Mouse (Mus musculus): ENCODE data around the gene Tjp3.

Gene Tjp3

DNA sequence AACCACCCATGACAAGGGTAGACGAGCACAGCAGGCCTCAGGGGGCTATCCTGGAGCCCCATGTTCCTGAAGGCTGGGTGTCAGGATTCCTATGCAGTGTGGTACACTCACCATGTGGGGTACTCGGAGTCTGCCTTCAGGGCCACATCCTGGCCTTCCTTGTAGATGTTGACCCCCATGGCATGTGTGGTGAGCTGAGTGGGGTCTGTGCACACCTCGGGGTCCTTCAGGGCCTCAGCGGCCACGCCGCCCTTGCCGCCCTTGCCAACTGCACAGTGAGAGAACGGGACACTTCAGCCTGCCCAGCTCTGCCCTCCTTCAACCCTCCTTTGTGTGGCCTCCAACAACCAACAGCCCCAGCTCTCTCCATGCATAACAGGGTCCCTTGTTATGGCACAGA, 25.8 kb downstream of the Tjp3 start:
- no peak for DNase-seq

DNA sequence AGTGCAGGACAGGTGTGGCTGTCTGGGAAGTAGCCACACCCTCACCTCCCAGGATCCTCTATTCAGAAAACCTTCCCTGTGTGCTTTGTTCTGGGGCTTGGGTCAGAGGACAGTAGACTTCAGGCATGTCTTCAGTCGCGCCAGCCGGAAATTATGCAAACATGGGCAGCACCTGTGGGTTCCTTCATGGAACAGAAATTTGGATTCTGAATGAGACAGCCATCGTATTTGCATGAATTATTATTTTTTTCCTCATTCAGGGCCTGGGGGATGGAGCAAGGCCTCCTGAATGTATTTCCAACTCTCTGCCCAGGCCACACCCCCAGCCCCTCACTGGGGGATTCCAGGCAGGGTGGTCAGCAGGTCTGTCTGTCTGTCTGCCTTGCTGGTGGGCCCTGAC, 30.4 kb downstream of the Tjp3 start:
- no peak for DNase-seq

DNA sequence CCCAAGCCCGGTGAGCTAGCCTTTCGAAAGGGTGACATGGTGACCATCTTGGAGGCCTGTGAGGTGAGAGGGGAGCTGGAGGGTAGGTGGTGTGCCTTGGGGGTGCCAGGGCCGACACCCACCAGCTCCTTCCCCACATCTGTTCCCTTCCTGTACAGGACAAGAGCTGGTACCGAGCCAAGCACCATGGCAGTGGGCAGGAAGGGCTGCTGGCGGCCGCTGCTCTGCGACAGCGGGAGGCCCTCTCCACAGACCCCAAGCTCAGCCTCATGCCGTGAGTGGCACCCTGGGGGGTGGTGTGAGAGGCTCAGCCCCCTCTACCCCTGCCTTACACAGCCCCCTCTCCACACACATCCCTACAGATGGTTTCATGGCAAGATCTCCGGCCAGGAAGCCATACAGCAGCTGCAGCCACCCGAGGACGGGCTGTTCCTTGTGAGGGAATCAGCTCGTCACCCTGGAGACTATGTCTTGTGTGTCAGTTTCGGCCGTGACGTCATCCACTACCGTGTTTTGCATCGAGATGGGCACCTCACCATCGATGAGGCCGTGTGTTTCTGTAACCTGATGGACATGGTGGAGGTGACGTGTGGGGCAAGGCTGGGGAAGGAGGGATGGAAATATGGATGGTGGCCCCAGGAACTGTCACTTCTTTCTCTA, 32.0 kb downstream of the Tjp3 start:
- no peak for DNase-seq

DNA sequence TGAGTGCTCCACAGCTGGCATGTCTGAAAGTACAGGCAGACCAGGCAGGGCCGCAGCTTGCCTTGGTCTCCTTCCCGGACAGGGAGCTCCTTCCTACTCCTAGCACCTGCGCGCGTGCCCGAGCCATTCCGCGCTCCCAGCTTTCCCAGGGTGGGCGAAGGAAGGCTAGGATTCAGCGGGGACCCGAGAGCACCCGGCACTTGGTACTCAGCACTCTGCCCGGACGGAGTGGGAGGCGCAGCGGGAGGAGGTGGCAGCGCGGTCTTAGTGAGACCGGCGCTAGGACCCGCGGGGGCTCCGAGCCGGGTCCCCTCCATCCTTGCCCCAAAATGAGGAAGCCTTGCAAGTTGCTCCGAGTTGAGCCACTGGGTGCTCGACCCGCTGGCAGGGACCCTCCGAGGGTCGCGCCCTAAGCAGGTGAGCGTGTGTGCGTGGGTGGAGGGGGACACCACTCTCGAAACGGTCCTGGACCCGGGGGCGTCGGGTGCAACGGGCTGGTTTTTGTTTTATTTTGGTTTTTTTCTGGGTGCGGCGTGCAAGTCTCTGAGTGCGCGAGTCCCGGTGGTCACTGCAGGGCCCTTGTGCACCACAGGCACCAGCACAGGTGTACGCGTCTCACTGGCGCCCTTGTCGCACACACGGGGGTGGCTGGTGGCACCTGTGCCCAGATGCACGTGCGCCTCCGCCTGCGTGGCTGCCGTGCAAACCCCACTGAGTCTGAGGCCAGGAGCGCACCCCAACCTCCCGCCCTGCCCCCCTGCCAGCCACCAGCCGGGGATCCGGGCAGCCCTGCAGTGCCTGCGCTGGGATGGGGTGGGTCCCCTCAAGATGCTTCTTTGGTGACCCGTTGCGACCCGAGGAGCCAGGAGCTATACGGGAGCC, 34.0 kb downstream of the Tjp3 start:
- no peak for DNase-seq

DNA sequence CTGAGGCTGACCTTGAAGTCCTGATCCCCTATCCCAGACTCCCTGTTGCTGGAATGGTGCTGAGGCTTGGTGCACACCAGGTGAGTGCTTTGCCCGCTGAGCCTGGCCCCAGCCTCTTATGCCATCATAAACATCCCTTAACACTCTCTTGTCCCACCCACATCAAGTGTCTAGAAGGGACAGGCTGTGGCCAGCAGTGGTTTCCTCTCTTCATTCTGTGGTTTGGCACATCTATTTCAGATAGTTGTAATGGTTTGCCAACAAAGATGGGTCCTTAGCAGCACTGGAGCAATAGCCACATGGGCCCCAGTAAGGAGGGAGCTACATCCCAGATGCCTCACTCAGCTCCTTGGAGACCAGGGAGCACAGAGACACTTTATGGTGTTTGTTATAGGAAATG, 36.5 kb downstream of the Tjp3 start:
- no peak for DNase-seq

DNA sequence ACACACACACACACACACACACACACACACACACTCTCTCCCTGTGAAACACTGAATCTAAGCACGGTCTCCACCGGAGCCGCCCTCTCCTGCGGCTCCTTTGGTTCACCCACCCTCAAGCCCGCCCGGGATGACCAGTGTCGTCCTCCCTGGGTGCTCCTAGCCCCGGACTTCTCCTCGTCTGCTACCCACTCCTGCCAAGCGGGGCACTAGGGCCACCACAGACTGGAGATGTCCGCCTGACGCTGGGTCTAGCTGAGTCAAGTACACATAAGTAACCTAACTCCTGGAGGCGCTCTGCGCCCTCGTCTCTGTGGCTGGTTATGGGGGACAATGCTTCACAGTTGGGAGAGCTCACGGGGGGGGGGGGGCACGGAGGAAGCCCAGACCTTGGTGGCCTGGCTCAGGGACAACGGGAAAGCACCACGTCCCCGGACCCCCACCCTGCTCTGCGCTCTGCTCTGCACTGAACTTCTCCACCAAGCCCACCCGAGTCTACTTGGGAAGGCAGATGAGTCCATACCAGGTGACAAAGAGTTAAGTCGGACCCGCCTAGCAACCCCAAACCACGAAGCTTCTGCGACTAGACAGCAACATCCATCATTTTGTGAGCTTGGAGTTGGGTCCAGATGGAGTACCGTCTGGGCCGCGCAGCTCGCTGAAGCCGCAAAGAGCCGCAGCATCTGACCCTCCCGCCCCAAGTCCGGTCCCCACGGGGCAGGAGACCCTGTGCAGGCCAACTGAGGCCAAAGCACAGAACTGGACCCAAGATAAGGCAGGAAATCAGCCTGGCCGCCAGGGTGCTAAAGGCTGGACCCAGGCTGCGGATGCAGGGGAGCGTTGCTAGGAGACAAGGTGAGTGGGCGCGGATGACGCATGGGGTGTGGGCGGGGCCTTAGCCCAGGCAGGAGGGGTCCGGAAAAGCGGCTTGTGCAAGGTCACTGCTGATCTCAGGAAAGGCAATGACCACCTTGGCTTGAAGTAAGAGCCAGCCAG, 38.7 kb downstream of the Tjp3 start, which contains the start of gene Matk:
Gene Matk (plus strand): TSS at position 512 of the 996 bp plus-strand sequence.
- peak in 1 of 2 experiments; percentile 35 for DNase-seq

DNA sequence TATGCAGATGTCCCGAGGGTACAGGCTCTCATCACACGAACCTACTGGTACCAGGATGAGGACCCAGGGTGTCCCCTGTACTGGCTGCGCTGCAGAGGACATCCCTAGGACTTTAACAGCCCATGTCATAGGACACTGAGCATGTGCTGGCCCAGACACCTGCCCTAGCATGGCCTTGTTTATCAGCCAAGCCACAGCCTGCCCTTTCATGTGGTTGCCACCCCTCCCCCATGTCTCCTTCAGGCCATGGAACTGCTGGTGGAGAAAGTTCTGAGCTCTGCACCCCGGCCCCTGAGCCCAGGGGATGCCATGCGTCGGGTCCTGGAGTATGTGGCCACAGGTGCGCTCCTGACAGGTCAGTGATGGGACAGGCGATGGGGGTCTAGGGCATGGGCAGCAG, 41.9 kb downstream of the Tjp3 start:
- DNase-seq, result no peak

DNA sequence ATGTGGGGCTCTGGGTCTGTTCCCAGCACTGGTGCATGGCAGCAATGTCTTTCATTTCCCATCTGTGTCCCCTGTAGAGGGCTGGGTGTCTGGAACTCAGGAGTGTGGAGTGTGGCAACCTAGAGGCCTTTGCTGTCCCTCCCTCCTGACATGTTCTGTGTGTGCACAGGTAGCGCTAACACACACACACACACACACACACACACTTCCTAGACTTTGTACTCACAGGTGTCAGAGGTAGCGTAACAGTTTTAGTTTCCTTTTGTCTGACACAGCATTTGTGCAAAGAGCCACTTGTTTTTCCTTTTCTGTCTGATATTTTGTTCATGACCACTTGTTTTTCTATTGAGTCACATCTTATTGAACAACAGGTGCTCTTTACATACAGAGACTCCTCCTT, 43.6 kb downstream of the Tjp3 start:
- peak in 1 of 2 experiments; percentile 14 for DNase-seq

DNA sequence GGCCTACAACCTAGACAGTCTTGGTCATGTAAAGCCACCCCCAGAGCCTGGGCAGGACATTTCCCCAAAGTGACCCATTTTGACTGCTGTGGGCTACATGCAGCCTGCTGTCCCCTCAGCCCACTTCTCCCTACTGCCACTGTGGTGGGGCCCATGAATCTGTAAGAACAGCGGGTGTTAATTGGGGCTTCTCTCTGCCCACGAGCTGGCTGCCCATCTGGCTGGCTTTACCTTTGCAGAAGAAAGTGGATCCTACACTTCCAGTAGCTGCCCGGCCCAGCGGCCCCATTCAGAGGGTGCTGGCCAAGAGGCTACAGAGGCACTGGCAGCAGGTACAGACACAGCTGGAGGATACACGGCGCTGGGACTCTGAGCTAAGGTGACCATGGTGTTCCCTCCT, 46.2 kb downstream of the Tjp3 start:
- peak in 1 of 2 experiments; percentile 18 for DNase-seq

DNA sequence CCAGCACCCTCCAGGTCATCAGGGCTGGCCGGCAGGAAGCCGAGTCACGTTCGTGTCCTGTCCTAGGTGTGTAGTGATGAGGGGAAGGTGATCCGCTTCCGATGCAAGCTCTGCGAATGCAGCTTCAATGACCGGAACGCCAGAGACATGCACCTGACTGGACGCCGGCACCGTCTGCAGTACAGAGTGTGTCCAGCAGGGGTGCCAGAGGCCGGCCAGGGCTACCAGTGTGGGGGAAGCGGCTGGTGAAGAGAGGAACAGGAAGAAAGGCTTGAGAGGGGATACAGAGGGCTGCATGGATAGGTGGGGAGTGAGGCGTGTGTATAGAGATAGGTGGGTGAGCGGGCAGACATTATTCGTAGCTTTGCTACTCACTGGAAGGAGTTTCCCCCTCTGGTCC, 46.8 kb downstream of the Tjp3 start:
- peak; percentile 78 to 89 for DNase-seq

DNA sequence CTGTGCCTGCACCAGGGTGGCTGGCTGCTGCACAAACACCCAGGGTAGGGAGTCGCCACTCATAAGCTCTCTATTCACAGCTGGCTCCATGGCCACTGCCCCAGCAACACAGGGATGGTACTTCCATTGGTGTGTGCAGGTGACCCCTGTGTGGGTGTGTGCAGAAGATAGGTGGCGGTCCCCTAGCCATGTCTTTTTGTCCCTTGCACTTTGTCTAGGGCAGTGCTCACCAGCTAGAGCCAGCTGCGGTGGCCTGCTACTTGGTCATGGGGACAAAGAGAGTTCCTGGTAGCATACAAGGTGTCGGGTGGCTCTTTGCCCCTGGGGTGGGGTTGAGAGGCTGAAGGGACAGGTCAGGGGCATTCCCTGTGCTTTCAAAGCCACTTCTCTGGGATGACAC, 47.2 kb downstream of the Tjp3 start:
- no peak for DNase-seq

DNA sequence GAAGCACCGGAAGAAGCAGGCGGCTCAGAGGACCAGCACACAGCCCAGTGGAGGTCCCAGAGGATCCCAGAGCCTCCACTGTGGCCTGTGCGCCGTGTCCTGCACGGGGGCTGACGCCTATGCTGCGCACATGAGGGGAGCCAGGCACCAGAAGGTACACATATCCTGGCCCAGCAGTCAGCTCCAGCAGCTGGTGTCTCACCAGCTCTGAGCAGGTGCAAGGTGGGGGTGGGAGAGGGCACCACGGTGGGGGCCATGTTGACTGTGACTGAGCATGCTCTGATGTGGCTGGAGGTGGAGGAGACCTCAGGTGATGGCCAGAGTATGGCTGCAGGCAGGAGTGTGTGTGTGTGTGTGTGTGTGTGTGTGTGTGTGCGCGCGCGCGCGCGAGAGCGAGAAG, 49.4 kb downstream of the Tjp3 start:
- no peak for DNase-seq

DNA sequence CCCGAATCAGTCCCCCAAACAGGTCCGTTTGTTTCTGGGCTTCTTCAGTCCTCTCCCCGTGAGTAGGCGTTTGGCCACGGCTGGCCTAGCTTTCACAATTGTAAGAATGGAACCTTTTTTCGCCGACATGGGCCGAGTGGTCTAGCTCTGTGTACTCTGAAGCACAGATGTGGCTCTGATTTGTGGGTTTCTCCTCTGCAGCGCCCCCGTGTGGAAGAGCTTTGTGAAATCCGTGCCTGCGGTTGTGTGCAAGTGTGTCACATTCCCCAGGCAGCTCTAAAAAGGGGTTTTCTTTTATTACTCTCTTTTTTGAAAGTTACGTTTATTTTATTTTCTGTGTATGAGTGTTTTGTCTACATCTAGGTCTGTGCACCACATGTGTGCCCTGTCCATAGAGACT, 50.5 kb downstream of the Tjp3 start:
- DNase-seq, result peak; percentile 58 to 72

DNA sequence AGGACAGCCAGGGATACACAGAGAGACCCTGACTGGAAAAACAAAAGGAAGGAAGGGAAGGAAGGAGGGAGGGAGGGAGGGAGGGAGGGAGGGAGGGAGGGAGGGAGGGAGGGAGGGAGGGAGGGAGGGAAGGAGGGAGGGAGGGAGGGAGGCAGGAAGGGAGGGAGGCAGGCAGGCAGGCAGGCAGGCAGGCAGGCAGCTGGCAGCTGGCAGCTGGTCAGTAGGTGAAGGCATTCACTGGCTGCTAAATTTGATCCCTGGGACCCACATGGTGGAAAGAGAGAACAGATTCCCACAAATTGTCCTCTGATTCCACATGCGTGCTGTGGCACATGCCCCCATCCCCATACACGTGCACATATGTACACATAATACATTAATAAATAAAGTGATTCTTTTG, 52.8 kb downstream of the Tjp3 start:
- DNase-seq, result no peak

DNA sequence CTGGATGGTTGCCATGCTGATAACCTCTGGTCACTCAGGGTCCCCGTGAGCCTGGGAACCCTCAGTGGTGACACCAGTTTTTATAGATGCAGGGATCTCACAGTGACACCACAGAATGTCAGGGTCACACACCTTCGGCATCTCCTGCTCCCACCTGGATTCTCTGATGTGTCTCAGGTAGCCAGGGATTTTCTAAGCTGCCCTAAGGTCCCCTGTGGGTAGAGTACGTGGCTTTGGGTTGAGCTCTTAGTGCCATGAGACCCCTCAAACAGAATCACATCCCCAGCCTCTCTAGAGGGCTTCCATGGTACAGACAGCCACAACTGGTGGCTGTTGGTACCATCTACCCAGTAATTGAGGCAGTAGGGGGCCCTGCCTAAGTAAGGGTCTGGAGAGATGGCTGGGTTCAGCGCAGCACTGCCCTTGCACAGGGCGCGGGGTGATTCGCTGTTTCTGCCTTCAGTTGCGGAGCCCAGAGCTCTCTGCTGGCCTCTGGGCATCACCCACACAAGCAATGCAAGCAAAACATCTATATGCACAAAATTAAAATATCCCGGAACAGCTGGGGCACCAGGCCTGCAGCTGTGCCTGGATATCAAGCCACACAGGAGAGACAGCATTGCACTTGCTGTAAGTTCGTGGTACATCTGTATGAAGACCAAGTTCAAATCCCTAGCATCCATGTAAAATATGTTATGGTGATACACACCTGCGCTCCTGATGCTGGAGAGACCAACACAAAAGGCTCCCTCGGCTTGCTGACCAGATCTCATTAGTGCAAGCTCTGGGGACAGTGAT, 54.7 kb downstream of the Tjp3 start:
- DNase-seq, result peak in 1 of 2 experiments; percentile 16

DNA sequence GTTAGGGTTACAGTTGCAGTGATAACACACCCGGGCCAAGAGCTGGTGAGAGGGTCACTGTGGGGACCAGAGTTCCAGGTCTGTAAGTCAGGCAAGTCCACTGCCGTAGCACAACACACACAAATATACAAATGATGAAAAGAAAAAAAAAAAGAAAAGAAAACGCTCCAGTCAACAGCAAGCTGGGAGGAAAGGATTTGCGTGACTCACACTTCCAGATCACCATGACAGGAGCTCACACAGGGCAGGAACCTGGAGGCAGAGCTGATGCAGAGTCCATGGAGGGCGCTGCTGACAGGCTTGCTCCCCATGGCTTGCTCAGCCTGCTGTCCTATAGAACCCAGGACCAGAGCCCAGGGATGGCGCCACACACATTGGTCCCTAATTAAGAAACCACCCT, 57.2 kb downstream of the Tjp3 start:
- peak in 1 of 2 experiments; percentile 16 for DNase-seq

DNA sequence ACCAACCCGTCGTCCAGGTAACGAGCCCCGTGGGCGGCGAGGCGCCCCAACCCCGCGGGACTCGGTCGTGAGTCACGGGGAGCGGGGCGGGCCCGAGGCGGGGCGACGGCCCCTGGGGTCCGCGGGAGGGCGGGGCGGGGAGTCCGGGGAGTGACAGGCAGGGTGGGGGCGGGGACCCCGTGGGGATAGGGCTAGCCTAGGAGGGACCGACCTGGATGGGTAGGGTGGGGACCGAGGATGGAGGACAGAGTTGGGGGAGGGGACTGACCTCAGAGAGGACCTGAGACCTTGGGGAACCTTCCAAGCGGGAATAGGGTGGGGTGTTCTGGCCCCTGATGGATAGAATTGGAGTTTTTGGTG, 58.2 kb downstream of the Tjp3 start:
- DNase-seq, result no peak

DNA sequence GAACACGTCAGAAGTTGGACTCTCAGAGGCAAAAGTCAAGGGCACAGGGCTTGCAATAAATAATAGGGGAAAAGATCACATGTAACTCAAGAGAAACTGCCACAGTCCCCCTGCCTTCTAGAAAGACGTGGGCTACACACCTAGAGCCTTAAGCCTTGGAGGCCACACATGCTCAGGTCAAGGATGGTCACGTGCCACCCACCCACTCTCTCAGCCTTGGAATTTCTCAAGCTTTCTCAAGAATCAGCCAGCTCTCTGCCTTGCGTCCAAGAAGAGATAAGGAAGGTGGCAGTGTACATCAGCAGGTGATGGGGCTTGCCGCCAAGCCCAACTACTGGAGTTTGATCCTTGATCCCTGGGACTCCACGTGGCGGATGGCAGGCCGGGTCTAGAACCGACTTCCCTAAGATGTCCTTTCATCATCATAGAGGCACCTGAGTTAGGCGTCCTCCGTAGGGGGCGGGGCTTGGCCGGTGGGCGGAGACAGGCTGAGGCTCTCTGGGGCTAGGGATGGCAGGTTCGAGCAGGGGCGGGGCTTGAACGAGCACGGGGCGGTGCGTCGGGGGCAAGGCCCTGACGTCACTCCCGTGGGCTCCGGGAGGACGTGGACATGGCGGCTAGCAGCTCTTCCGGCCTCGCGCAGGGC, 58.7 kb downstream of the Tjp3 start, which contains the start of gene Zfr2:
Gene Zfr2 (plus strand): TSS at position 576 of the 646 bp plus-strand sequence.
- peak; percentile 92 to 94 for DNase-seq

DNA sequence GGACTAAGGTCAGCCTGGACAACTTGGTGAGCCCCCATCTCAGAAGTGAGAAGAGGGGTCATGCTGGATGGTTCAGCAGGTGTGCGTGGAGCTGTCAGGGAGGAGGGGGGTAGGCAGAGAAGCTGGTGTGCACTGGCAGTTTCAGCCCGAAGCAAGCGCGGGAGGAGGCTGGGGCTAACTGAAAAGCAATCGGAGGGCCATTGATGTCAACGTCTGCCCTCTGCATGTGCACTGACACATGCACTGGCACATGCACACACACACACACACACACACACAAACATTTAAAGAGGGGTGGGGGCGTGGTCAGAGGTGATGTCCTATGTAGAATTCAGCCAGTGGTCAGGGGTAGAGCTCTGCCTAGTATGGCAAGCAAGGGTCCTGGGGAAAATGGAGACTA, 59.9 kb downstream of the Tjp3 start:
- DNase-seq, result no peak

DNA sequence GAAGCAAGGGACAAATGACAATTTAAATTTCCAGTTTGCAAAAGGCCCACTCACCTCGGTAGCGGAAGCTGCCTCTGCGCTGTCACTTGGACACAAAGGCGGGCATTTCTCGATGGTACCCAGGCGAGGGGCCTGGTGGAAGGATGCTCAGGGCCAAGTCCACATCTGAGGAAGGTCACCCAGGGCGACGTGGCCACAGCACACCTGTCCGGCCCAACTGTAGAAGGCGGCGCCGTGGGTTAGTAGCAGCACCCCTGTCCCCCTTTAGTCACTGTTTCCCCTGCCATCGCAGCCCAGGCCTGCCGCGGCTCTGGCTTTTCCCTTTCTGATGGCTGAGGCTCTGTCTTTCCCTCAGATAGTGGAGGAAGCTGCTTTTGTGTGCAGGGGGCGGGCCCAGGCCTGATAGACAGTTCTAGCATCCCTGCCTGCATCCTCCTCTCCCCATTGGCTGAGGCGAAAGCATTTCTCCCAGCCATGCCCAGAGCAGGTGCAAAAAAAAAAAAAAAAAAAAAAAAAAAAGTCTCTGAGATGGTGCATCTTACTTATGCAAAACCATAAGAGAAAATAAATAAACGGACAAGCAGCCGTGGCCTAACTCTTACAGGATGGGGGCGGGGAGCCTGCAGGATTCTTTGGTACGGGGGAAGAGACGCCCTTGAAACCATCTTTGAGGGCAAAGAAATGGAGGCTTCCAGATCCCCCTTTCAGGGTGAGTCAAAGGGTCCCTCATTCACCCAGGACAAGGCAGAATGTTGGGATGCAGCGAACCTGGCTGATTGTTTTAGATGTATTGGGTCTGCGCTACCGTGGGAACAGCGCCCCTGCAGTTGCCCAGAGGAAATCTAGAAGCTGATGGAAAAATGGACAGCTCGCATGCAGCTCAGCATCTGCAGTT, 60.7 kb downstream of the Tjp3 start, which contains the start of gene Atcay:
Gene Atcay (minus strand): TSS at position 396 of the 895 bp plus-strand sequence.
- DNase-seq, result peak; percentile 27 to 37

All from lung, postnatal 4 days (tissue).